Mouse (Mus musculus): ENCODE data around the gene Fancb. TPM values are rescaled to one million over a fixed set of nuclear protein-coding genes. Genes with fewer than 3 reads are reported as not detected.

The Fancb gene
- 2.0 and 3.1 TPM in 2 replicates for polyA plus RNA-seq (2012; rRNA removed)
- 6.2 and 6.6 TPM in 2 replicates for polyA plus RNA-seq (2014; fragmentation: Nextera tagmentation; extraction: Ambion mirVana)

- 4% methylated on average over 26 of the region's 26 CpGs for WGBS (ENCODE audit: insufficient replicate concordance)
These were observed at the start of gene Fancb, which contains the start of gene Mospd2 for GRCm38 (mm10) chrX:164980193-164980775. Gene Fancb, plus strand, starts transcription at chrX:164980592. Gene Mospd2, minus strand, starts transcription at chrX:164980375.

GRCm38 (mm10) chrX:164941540-164941939 lies 38.9 kb upstream of the Fancb start:
- H3K4me1 ChIP-seq (replicated peaks; ENCODE audit: control insufficient read depth in 2 of 2, insufficient read depth in 2 of 2, low read length in 1 of 2), result no peaks in the 10 kb centered on the region
- H3K9ac ChIP-seq (replicated peaks), result no peak overlapping the region
- H3K27ac ChIP-seq, result no peak overlapping the region
- H3K9me3 ChIP-seq (ENCODE audit: control insufficient read depth, low read length), result no peaks in the 10 kb centered on the region
- TF ChIP-seq EP300 (IDR thresholded peaks at IDR 0.05; ENCODE audit: low read depth) (no peak), CTCF (IDR thresholded peaks at IDR 0.05; ENCODE audit: low read depth) (no peak)
- no peaks in the 10 kb centered on the region for H3K27me3 ChIP-seq (ENCODE audit: control insufficient read depth, insufficient read depth, low read length)
- DNase-seq (ENCODE audit: low read depth in 3 of 3, low spot score in 3 of 3) (no peak), ATAC-seq (ENCODE audit: insufficient read depth) (no peak)
- no peak overlapping the region for H3K4me2 ChIP-seq (ENCODE audit: low read depth)
- 83% methylated on average over 5 of the region's 5 CpGs for WGBS (ENCODE audit: insufficient replicate concordance)
- H3K4me3 ChIP-seq (ENCODE audit: insufficient read depth in 1 of 2, low read depth in 2 of 2, low read length in 2 of 2), result no peak overlapping the region
- H3K36me3 ChIP-seq (replicated peaks; ENCODE audit: control insufficient read depth, insufficient read depth, low read depth), result no peaks in the 10 kb centered on the region

More at GRCm38 (mm10) chrX:164980193-164980775, at the start of gene Fancb, which contains the start of gene Mospd2:
- ATAC-seq (ENCODE audit: insufficient read depth), result peak; percentile 99
- H3K4me1 ChIP-seq (replicated peaks; ENCODE audit: control insufficient read depth in 2 of 2, insufficient read depth in 2 of 2, low read length in 1 of 2), result peaks cover 0 to 6% of the 10 kb centered on the region in 2 experiments; a peak in 2 of 4 replicates
- no peaks in the 10 kb centered on the region for H3K36me3 ChIP-seq (replicated peaks; ENCODE audit: control insufficient read depth, insufficient read depth, low read depth)
- DNase-seq (ENCODE audit: low read depth in 3 of 3, low spot score in 3 of 3), result peak; percentile 80 to 84 (median 81)
- H3K27ac ChIP-seq, result peak within 1 kb of the TSS; percentile 50
- peak within 1 kb of the TSS; percentile 65 to 92 for H3K4me3 ChIP-seq (ENCODE audit: insufficient read depth in 1 of 2, low read depth in 2 of 2, low read length in 2 of 2)
- H3K4me2 ChIP-seq (ENCODE audit: low read depth), result peak within 1 kb of the TSS; percentile 72
- no peaks in the 10 kb centered on the region for H3K9me3 ChIP-seq (ENCODE audit: control insufficient read depth, low read length)
- no peak for TF ChIP-seq EP300 (IDR thresholded peaks at IDR 0.05; ENCODE audit: low read depth)
- no peak for TF ChIP-seq CTCF (IDR thresholded peaks at IDR 0.05; ENCODE audit: low read depth)
- H3K9ac ChIP-seq (replicated peaks), result peak within 1 kb of the TSS; percentile 61
- no peaks in the 10 kb centered on the region for H3K27me3 ChIP-seq (ENCODE audit: control insufficient read depth, insufficient read depth, low read length)

- WGBS (ENCODE audit: insufficient replicate concordance), result 39% methylated on average over 11 of the region's 11 CpGs
- H3K36me3 ChIP-seq (replicated peaks; ENCODE audit: control insufficient read depth, insufficient read depth, low read depth), result no peaks in the 10 kb centered on the region
- H3K27ac ChIP-seq, result no peak overlapping the region
- no peak for ATAC-seq (ENCODE audit: insufficient read depth)
- no peaks in the 10 kb centered on the region for H3K27me3 ChIP-seq (ENCODE audit: control insufficient read depth, insufficient read depth, low read length)
- TF ChIP-seq CTCF (IDR thresholded peaks at IDR 0.05; ENCODE audit: low read depth) (no peak), EP300 (IDR thresholded peaks at IDR 0.05; ENCODE audit: low read depth) (no peak)
- H3K4me1 ChIP-seq (replicated peaks; ENCODE audit: control insufficient read depth in 2 of 2, insufficient read depth in 2 of 2, low read length in 1 of 2), result no peaks in the 10 kb centered on the region
- no peak overlapping the region for H3K4me2 ChIP-seq (ENCODE audit: low read depth)
- H3K9ac ChIP-seq (replicated peaks), result no peak overlapping the region
- H3K4me3 ChIP-seq (ENCODE audit: insufficient read depth in 1 of 2, low read depth in 2 of 2, low read length in 2 of 2), result no peak overlapping the region
- DNase-seq (ENCODE audit: low read depth in 3 of 3, low spot score in 3 of 3), result no peak
- H3K9me3 ChIP-seq (ENCODE audit: control insufficient read depth, low read length), result no peaks in the 10 kb centered on the region
These were observed 28.4 kb upstream of the Fancb start for GRCm38 (mm10) chrX:164951858-164952576.

- 65% methylated on average over 5 of the region's 5 CpGs for WGBS (ENCODE audit: insufficient replicate concordance)
- no peak overlapping the region for H3K27ac ChIP-seq
- DNase-seq (ENCODE audit: low read depth in 3 of 3, low spot score in 3 of 3), result no peak
These were observed 27.6 kb upstream of the Fancb start for GRCm38 (mm10) chrX:164952601-164953375.

More at GRCm38 (mm10) chrX:164952601-164953375, 27.6 kb upstream of the Fancb start:
- ATAC-seq (ENCODE audit: insufficient read depth), result no peak
- no peaks in the 10 kb centered on the region for H3K27me3 ChIP-seq (ENCODE audit: control insufficient read depth, insufficient read depth, low read length)
- H3K9me3 ChIP-seq (ENCODE audit: control insufficient read depth, low read length), result no peaks in the 10 kb centered on the region
- no peaks in the 10 kb centered on the region for H3K4me1 ChIP-seq (replicated peaks; ENCODE audit: control insufficient read depth in 2 of 2, insufficient read depth in 2 of 2, low read length in 1 of 2)
- H3K4me3 ChIP-seq (ENCODE audit: insufficient read depth in 1 of 2, low read depth in 2 of 2, low read length in 2 of 2), result no peak overlapping the region
- H3K4me2 ChIP-seq (ENCODE audit: low read depth), result no peak overlapping the region
- no peak overlapping the region for H3K9ac ChIP-seq (replicated peaks)
- no peak for TF ChIP-seq CTCF (IDR thresholded peaks at IDR 0.05; ENCODE audit: low read depth)
- no peaks in the 10 kb centered on the region for H3K36me3 ChIP-seq (replicated peaks; ENCODE audit: control insufficient read depth, insufficient read depth, low read depth)
